Mouse (Mus musculus) cortical plate, adult 2 months (tissue): ENCODE measurements at regions not wholly inside any gene's neighbourhood (a gene's known extent, or its start where the extent isn't known, plus 50 kb on each side); places are given as distances from the start of the nearest gene placed in this dataset.

ENCODE experiments used
- H3K27ac ChIP-seq: fragments of 200-500 bp; 2 replicates; pipeline ENCODE4 v1.5.1; 2012; ENCODE audit warnings: low read length, control low read depth, inconsistent platforms; ENCODE audit not compliant: insufficient read depth
- H3K4me1 ChIP-seq: fragments of 200-500 bp; 2 replicates; pipeline ENCODE4 v1.6.1; 2011; ENCODE audit warnings: low read length; ENCODE audit not compliant: control insufficient read depth, insufficient read depth
- H3K4me3 ChIP-seq: fragments of 200-500 bp; 2 replicates; pipeline ENCODE4 v1.5.1; 2011; ENCODE audit warnings: mild to moderate bottlenecking, low read length, control low read depth; ENCODE audit not compliant: insufficient read depth
- CTCF ChIP-seq: fragments of 200-500 bp; IDR thresholded peaks from 2 replicates; pipeline ENCODE4 v1.5.1; 2011; ENCODE audit warnings: mild to moderate bottlenecking, control low read depth, low read length; ENCODE audit not compliant: insufficient read depth; ENCODE audit errors: extremely low read depth
- POLR2A ChIP-seq: fragments of 200-500 bp; IDR thresholded peaks from 2 replicates; pipeline ENCODE4 v1.6.1; 2011; ENCODE audit warnings: mild to moderate bottlenecking, low read length, control low read depth; ENCODE audit not compliant: insufficient read depth; ENCODE audit errors: extremely low read depth

- TF ChIP-seq POLR2A (no peak), CTCF (no peak)
- H3K4me1 ChIP-seq = no peaks in the 10 kb centered on the region; the same call in 1 of the 2 replicates
Observed at GRCm38 (mm10) chr14:31960201-31960854, 68.5 kb upstream of the Galnt15 start.

GRCm38 (mm10) chr14:31961442-31961841 is 67.3 kb upstream of the Galnt15 start:
- H3K4me3 ChIP-seq = no peak overlapping the region
- no peak for TF ChIP-seq CTCF
- no peak for TF ChIP-seq POLR2A
- H3K27ac ChIP-seq = no peak overlapping the region
- H3K4me1 ChIP-seq = no peaks in the 10 kb centered on the region; the same call in 1 of the 2 replicates

More at GRCm38 (mm10) chr14:31960201-31960854, 68.5 kb upstream of the Galnt15 start:
- H3K27ac ChIP-seq = no peak overlapping the region
- no peak overlapping the region for H3K4me3 ChIP-seq

- Histone ChIP-seq H3K27ac (peak overlapping the region; percentile 75), H3K4me1 (no peaks in the 10 kb centered on the region; the same call in 1 of the 2 replicates), H3K4me3 (no peak overlapping the region)
- TF ChIP-seq CTCF (no peak), POLR2A (no peak)
Observed at GRCm38 (mm10) chr14:31963131-31963911, 65.5 kb upstream of the Galnt15 start.

DNA sequence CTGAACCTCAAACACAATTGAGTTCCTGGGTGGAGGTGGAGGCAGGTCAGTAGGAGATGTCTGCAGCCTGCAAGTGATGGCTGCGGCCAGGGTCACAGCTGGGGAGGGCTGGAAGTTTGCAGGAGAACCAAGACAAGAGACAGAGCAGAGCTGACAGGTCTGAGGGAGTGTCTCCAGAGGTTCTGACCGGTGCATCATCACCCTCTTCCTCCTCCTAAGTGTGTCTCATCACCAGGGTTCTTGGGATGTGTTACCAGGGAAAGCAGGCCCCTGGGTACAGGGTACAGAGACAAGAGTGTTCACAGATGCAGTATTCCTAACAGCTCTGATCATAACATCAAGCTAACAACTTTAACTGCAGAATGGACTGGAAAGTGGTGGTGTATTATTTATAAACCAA is 64.7 kb upstream of the Galnt15 start:
- H3K27ac ChIP-seq = peak overlapping the region; percentile 63; the same call in 1 of the 2 replicates
- no peaks in the 10 kb centered on the region; the same call in 1 of the 2 replicates for H3K4me1 ChIP-seq
- TF ChIP-seq POLR2A (no peak), CTCF (no peak)
- H3K4me3 ChIP-seq = no peak overlapping the region

- H3K4me3 ChIP-seq = no peak overlapping the region
- H3K27ac ChIP-seq = no peak overlapping the region
- no peaks in the 10 kb centered on the region; the same call in 1 of the 2 replicates for H3K4me1 ChIP-seq
- TF ChIP-seq POLR2A (no peak), CTCF (no peak)
Observed at GRCm38 (mm10) chr14:31964831-31965230, 64.0 kb upstream of the Galnt15 start.

DNA sequence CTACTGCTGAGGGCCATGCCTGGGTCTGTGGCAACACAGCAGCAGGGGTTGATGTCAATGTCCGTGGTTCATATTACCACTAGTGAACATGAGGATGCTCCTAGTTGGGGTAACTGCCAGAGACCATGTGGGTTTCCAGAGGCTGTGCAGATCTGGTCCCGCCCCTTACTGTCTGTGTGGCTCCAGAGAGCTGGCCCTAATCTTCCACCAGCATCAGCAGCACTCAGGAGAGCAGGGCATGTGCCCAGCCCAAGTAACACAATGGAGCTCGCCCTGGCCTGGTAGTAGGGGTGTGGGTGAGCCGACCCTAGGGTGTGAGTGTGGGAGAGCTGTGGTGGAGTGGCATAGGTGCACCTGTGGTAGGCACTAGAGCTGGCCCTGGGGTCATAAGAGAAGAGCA is 59.3 kb upstream of the Galnt15 start:
- Histone ChIP-seq H3K4me3 (no peak overlapping the region), H3K27ac (no peak overlapping the region), H3K4me1 (no peaks in the 10 kb centered on the region)
- no peak for TF ChIP-seq POLR2A
- no peak for TF ChIP-seq CTCF

DNA sequence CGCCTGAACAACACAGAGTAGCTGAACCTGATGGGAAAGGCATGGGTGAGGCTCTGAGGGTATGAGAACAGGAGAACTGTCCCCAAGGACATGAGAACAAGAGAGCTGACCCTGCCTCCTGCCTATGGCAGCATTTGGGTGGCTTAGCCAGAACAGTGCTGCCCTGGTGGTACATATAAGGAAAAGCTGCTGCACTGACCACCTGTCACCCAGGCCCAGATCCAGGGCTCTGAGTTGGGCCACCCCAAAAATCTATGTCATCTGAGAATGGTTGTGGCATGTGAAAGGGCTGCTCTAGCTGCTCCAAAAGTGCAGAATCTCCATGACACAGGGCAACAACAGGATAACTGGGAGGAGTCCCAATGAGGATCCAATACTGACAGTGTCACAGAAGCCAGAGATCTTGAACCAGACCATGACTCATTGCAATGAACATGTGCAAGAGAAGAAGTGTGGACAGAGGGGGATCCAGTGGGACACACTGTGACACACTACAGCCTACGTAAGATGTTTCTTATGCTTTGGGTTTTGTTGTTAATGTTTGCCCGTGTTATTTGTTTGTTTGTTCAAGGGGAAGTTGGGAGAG is 58.5 kb upstream of the Galnt15 start:
- TF ChIP-seq CTCF (no peak), POLR2A (no peak)
- no peak overlapping the region for H3K27ac ChIP-seq
- no peak overlapping the region for H3K4me3 ChIP-seq
- no peaks in the 10 kb centered on the region for H3K4me1 ChIP-seq

DNA sequence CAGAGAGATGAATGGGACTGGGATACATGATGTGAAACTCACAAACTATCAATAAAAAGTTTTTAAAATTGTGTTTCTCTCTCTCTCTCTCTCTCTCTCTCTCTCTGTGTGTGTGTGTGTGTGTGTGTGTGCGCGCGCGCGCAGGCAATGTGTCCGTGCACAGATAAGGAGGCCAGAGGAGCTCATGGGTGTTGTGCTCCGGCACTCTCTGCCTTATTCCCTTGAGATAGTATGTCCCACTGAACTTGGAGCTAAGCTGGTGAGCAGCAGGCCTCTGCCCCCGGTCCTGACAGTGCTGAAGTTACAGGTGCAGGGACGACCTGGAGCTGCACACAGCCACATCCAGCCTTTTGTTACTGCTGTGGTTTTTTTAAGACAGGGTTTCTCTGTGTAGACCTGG is 57.9 kb upstream of the Galnt15 start:
- H3K4me1 ChIP-seq = no peaks in the 10 kb centered on the region
- no peak for TF ChIP-seq POLR2A
- TF ChIP-seq CTCF = no peak
- H3K4me3 ChIP-seq = no peak overlapping the region
- H3K27ac ChIP-seq = no peak overlapping the region

- Histone ChIP-seq H3K27ac (no peak overlapping the region), H3K4me3 (no peak overlapping the region), H3K4me1 (no peaks in the 10 kb centered on the region)
- TF ChIP-seq POLR2A (no peak), CTCF (no peak)
Observed at GRCm38 (mm10) chr14:31973702-31974101, 55.1 kb upstream of the Galnt15 start.

DNA sequence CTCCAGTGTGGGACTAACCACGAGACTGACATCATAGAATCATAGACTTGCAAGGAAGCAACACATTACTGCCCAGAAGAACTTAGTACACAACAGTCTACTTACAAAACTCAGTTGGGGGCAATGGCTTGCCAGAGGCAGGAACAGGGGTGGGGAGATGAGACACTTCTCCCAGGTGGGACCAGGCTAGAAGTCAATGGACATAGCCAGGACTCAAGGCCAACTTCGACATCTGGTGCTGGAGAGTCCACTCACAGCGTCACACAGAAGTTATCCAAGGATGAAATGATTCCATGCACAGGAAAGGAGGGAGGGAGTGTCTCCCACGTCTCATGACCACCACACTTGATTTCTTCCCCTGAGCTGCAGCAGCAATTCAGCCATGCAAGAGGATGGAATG is 50.6 kb upstream of the Galnt15 start:
- TF ChIP-seq CTCF = no peak
- TF ChIP-seq POLR2A = no peak
- Histone ChIP-seq H3K4me1 (no peaks in the 10 kb centered on the region), H3K4me3 (no peak overlapping the region), H3K27ac (no peak overlapping the region)
